9 mouse cellular contexts compared by ENCODE assay signal in the genomic region with DNA sequence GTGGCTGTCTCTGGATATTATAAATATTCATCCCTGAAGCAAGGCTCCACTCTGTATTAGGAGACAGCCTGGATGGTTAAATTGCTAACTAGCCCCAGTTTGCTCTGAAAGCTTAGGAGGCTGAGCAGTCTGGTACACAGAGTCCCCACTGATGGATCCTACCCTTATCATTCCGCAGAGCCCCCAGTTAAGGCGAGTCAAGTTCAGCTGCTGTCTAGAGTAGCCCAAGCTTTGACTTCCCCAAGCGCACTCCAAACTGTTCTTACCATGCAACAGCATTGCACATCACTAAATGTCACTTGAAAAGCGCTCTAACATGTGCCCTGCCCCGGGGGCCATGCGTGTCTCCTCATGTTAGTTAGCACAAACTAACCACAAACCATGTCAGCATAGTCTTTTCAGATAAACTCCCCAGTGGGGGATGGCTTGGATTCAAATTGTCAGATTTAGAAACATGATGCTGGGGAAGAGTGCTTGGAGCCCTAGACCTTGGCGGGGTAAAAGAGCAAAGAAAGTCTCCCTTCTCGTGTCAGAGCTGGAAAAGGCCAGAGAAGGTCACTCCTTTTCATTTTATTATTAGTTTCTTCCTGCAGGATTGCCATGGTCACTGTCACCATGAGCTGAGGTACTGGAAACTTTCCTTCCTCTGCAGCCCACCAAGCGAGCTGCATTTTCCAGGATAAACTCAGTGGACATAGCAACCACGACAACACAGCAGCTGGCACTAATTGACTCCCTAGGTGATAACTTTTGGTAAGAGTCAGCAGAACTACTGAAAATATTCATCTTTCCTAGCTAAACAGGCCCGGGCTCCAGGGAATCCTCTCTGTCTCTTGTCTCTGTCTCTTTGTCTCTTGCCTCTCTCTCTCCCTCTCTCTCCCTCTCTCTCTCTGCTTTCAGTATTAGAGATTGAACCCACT. TPM values are rescaled to one million over a fixed set of nuclear protein-coding genes. Genes with fewer than 3 reads are reported as not detected.
DNase-seq lines count a peak whose midpoint lies in the region; ATAC-seq lines count a peak whose summit lies in the region.
"Had no signal": no experiment of that assay in that cellular context is flagged by ENCODE, and none has a peak within 500 bp of the region (broad histone marks: within the 10 kb centered on the region; RNA-seq: fewer than 3 reads in every experiment).

No protein-coding gene starts in this region.

- no peak overlapping the region for H3K27ac ChIP-seq in hindbrain, embryonic 11.5 days (ENCODE audit: low read depth, low read length)
- H3K27ac ChIP-seq in midbrain, embryonic 14.5 days (replicated peaks; ENCODE audit: low read depth, low read length) = no peak overlapping the region
- no peak overlapping the region for H3K27ac ChIP-seq in kidney, embryonic 14.5 days (ENCODE audit: low read depth, low read length)

- no peaks in the 10 kb centered on the region for H3K9me3 ChIP-seq in hindbrain, embryonic 11.5 days (ENCODE audit: control insufficient read depth, low read length)
- no peaks in the 10 kb centered on the region for H3K9me3 ChIP-seq in midbrain, embryonic 14.5 days (ENCODE audit: control insufficient read depth, low read length)
- H3K9me3 ChIP-seq in kidney, embryonic 14.5 days (ENCODE audit: control insufficient read depth, low read length) = no peaks in the 10 kb centered on the region

- ATAC-seq in hindbrain, embryonic 11.5 days (ENCODE audit: low FRiP score) = no peak
- no peak for ATAC-seq in midbrain, embryonic 14.5 days (ENCODE audit: low FRiP score, low TSS enrichment)
- no peak for ATAC-seq in kidney, embryonic 14.5 days (ENCODE audit: low FRiP score, low TSS enrichment)

- DNase-seq in embryo, embryonic 10.5 days (ENCODE audit: low spot score) = peak; percentile 23
- DNase-seq in embryo, embryonic 10 days (ENCODE audit: low spot score) = no peak
- peak; percentile 4 to 6 for DNase-seq in B cell, adult 2 months
- peak; percentile 31 for DNase-seq in hindbrain, embryonic 11.5 days (ENCODE audit: low spot score)
- DNase-seq in midbrain, embryonic 14.5 days = peak; percentile 36
- DNase-seq in frontal cortex, postnatal 14 days (ENCODE audit: low spot score in 2 of 2) = no peak
- no peak for DNase-seq in left cerebral cortex, adult 8-10 months (ENCODE audit: low spot score in 2 of 2)
- DNase-seq: lung, adult 18-20 months had no signal

- peaks cover 38% of the 10 kb centered on the region for H3K27me3 ChIP-seq in hindbrain, embryonic 11.5 days (ENCODE audit: control insufficient read depth, insufficient read depth, low read length)
- peaks cover 17% of the 10 kb centered on the region for H3K27me3 ChIP-seq in midbrain, embryonic 14.5 days (ENCODE audit: control insufficient read depth, insufficient read depth, low read length)
- peaks cover 52% of the 10 kb centered on the region for H3K27me3 ChIP-seq in kidney, embryonic 14.5 days (ENCODE audit: control insufficient read depth, insufficient read depth, low read length)

- no peak overlapping the region for H3K9ac ChIP-seq in hindbrain, embryonic 11.5 days (ENCODE audit: low read depth, low read length)
- H3K9ac ChIP-seq in midbrain, embryonic 14.5 days (replicated peaks; ENCODE audit: low read length) = no peak overlapping the region
- no peak overlapping the region for H3K9ac ChIP-seq in kidney, embryonic 14.5 days (ENCODE audit: low read depth, low read length)

- no peaks in the 10 kb centered on the region for H3K36me3 ChIP-seq in hindbrain, embryonic 11.5 days (ENCODE audit: control insufficient read depth, insufficient read depth, low read length)
- H3K36me3 ChIP-seq in midbrain, embryonic 14.5 days (ENCODE audit: control insufficient read depth, insufficient read depth, low read length) = no peaks in the 10 kb centered on the region
- no peaks in the 10 kb centered on the region for H3K36me3 ChIP-seq in kidney, embryonic 14.5 days (ENCODE audit: control insufficient read depth, insufficient read depth, low read length)

- H3K4me2 ChIP-seq in hindbrain, embryonic 11.5 days (replicated peaks; ENCODE audit: low read depth, low read length) = peak overlapping the region; percentile 32; the same call in 1 of the 2 replicates
- peak overlapping the region; percentile 97 for H3K4me2 ChIP-seq in midbrain, embryonic 14.5 days (ENCODE audit: low read length)
- no peak overlapping the region for H3K4me2 ChIP-seq in kidney, embryonic 14.5 days (replicated peaks; ENCODE audit: low read depth, low read length)

- H3K4me3 ChIP-seq in hindbrain, embryonic 11.5 days (ENCODE audit: low read depth, low read length) = 0 out of 2 replicates have a peak overlapping the region, but pooled peaks have one; percentile 8
- H3K4me3 ChIP-seq in midbrain, embryonic 14.5 days (replicated peaks; ENCODE audit: low read depth, low read length) = peak overlapping the region; percentile 27
- H3K4me3 ChIP-seq in kidney, embryonic 14.5 days (ENCODE audit: low read length) = no peak overlapping the region

- 20% methylated on average over 11 of the region's 11 CpGs for WGBS in hindbrain, embryonic 11.5 days
- WGBS in midbrain, embryonic 14.5 days = 24% methylated on average over 11 of the region's 11 CpGs
- 32% methylated on average over 11 of the region's 11 CpGs for WGBS in kidney, embryonic 14.5 days

- H3K4me1 ChIP-seq in hindbrain, embryonic 11.5 days (replicated peaks; ENCODE audit: control insufficient read depth, insufficient read depth, low read length) = peaks cover 6% of the 10 kb centered on the region; the same call in 1 of the 2 replicates
- H3K4me1 ChIP-seq in midbrain, embryonic 14.5 days (ENCODE audit: control insufficient read depth, insufficient read depth, low read length) = peaks cover 40% of the 10 kb centered on the region
- H3K4me1 ChIP-seq in kidney, embryonic 14.5 days (ENCODE audit: control insufficient read depth, insufficient read depth, low read length) = peaks cover 24% of the 10 kb centered on the region

RNA-seq across cellular contexts. Expression of a gene that starts 1.9 kb away (rescaled TPM):
- 31.4 and 33.4 TPM in 2 replicates for polyA plus RNA-seq in hindbrain, embryonic 11.5 days (2014; fragmentation: Nextera tagmentation; extraction: Ambion mirVana)
- polyA plus RNA-seq in midbrain, embryonic 14.5 days (2014; fragmentation: Nextera tagmentation; extraction: Ambion mirVana) = 20.0 and 20.5 TPM in 2 replicates
- 100 to 1,000 TPM; 165 to 185 (median 176) TPM for total RNA-seq in left cerebral cortex, adult 8-10 months (2022)
- polyA plus RNA-seq in kidney, embryonic 14.5 days (2014; fragmentation: Nextera tagmentation; extraction: Ambion mirVana) = 2.1 and 2.6 TPM in 2 replicates

RNA-seq across cellular contexts. Expression of a gene that starts 19.6 kb away (rescaled TPM):
- 0.17 and 0.25 TPM in 2 replicates for polyA plus RNA-seq in hindbrain, embryonic 11.5 days (2014; fragmentation: Nextera tagmentation; extraction: Ambion mirVana)
- polyA plus RNA-seq in midbrain, embryonic 14.5 days (2014; fragmentation: Nextera tagmentation; extraction: Ambion mirVana) = 0.34 and 0.39 TPM in 2 replicates
- total RNA-seq in left cerebral cortex, adult 8-10 months (2022) = under 1 TPM; 0.14 to 0.55 (median 0.31) TPM
- 0.24 and 0.27 TPM in 2 replicates for polyA plus RNA-seq in kidney, embryonic 14.5 days (2014; fragmentation: Nextera tagmentation; extraction: Ambion mirVana)

RNA-seq across cellular contexts. Expression of a gene that starts 28.1 kb away (rescaled TPM):
- polyA plus RNA-seq in hindbrain, embryonic 11.5 days (2014; fragmentation: Nextera tagmentation; extraction: Ambion mirVana) = 23.5 and 28.8 TPM in 2 replicates
- polyA plus RNA-seq in midbrain, embryonic 14.5 days (2014; fragmentation: Nextera tagmentation; extraction: Ambion mirVana) = 35.3 and 40.4 TPM in 2 replicates
- 10 to 100 TPM; 70.2 to 87.9 (median 76.7) TPM for total RNA-seq in left cerebral cortex, adult 8-10 months (2022)
- polyA plus RNA-seq in kidney, embryonic 14.5 days (2014; fragmentation: Nextera tagmentation; extraction: Ambion mirVana) = 31.3 and 36.4 TPM in 2 replicates

RNA-seq across cellular contexts. Expression of a gene that starts 30.7 kb away (rescaled TPM):
- 3.1 and 5.0 TPM in 2 replicates for polyA plus RNA-seq in hindbrain, embryonic 11.5 days (2014; fragmentation: Nextera tagmentation; extraction: Ambion mirVana)
- polyA plus RNA-seq in midbrain, embryonic 14.5 days (2014; fragmentation: Nextera tagmentation; extraction: Ambion mirVana) = 3.3 and 4.1 TPM in 2 replicates
- 1 to 10 TPM; 1.7 to 2.8 (median 2.6) TPM for total RNA-seq in left cerebral cortex, adult 8-10 months (2022)
- 3.5 and 5.7 TPM in 2 replicates for polyA plus RNA-seq in kidney, embryonic 14.5 days (2014; fragmentation: Nextera tagmentation; extraction: Ambion mirVana)

RNA-seq across cellular contexts. Expression of a gene that starts 40.0 kb away (rescaled TPM):
- 22.1 and 26.1 TPM in 2 replicates for polyA plus RNA-seq in hindbrain, embryonic 11.5 days (2014; fragmentation: Nextera tagmentation; extraction: Ambion mirVana)
- 6.6 and 28.4 TPM in 2 replicates for polyA plus RNA-seq in midbrain, embryonic 14.5 days (2014; fragmentation: Nextera tagmentation; extraction: Ambion mirVana)
- total RNA-seq in left cerebral cortex, adult 8-10 months (2022) = 10 to 100 TPM in 3 of 4 experiments, 1 to 10 TPM in 1; 9.1 to 63.9 (median 28.2) TPM
- 30.7 and 32.1 TPM in 2 replicates for polyA plus RNA-seq in kidney, embryonic 14.5 days (2014; fragmentation: Nextera tagmentation; extraction: Ambion mirVana)

Comparison
In these comparisons a context has a peak if more than half of its experiments do, and no peak if none do; other contexts are left out.
1. DNase-seq: peak in embryo, embryonic 10.5 days (single experiment), B cell, adult 2 months (2 of 2), hindbrain, embryonic 11.5 days (single experiment) and midbrain, embryonic 14.5 days (single experiment); none in embryo, embryonic 10 days (single experiment), frontal cortex, postnatal 14 days (0 of 2) and left cerebral cortex, adult 8-10 months (0 of 2).